Mouse (Mus musculus): ENCODE measurements at regions not wholly inside any gene's neighbourhood (a gene's known extent, or its start where the extent isn't known, plus 50 kb on each side); places are given as distances from the start of the nearest gene placed in this dataset.
A peak's percentile ranks its signal among the peaks of the same experiment; 100 is the strongest.

- no peak overlapping the region for H3K27ac ChIP-seq (ENCODE audit: low read depth, low read length)
These were observed 374.6 kb downstream of the Ipo11 start for GRCm38 (mm10) chr13:106562161-106562560.

GRCm38 (mm10) chr13:106525406-106526206 is 411.2 kb downstream of the Ipo11 start:
- H3K27me3 ChIP-seq (ENCODE audit: insufficient read depth, low read length) = no peaks in the 10 kb centered on the region
- DNase-seq (peak; percentile 57), ATAC-seq (peak; percentile 89)
- no peak overlapping the region for H3K4me3 ChIP-seq (ENCODE audit: low read depth, low read length)
- peak overlapping the region; percentile 42; the same call in 1 of the 2 replicates for H3K27ac ChIP-seq (ENCODE audit: low read depth, low read length)
- WGBS = 59% methylated on average over 11 of the region's 11 CpGs
- no peaks in the 10 kb centered on the region for H3K4me1 ChIP-seq (ENCODE audit: insufficient read depth)
- H3K36me3 ChIP-seq (ENCODE audit: insufficient read depth) = no peaks in the 10 kb centered on the region
- no peak overlapping the region for H3K9ac ChIP-seq
- H3K4me2 ChIP-seq (ENCODE audit: low read depth) = no peak overlapping the region
- no peak for TF ChIP-seq CTCF (IDR thresholded peaks at IDR 0.05; ENCODE audit: low read depth)
- H3K9me3 ChIP-seq (ENCODE audit: low read length) = no peaks in the 10 kb centered on the region

More at GRCm38 (mm10) chr13:106562161-106562560, 374.6 kb downstream of the Ipo11 start:
- no peaks in the 10 kb centered on the region for H3K4me1 ChIP-seq (ENCODE audit: insufficient read depth)
- TF ChIP-seq CTCF (IDR thresholded peaks at IDR 0.05; ENCODE audit: low read depth) = no peak
- H3K27me3 ChIP-seq (ENCODE audit: insufficient read depth, low read length) = no peaks in the 10 kb centered on the region
- ATAC-seq (peak; percentile 91), DNase-seq (peak; percentile 64)
- WGBS = 38% methylated on average over 4 of the region's 4 CpGs
- H3K36me3 ChIP-seq (ENCODE audit: insufficient read depth) = no peaks in the 10 kb centered on the region
- no peak overlapping the region for H3K9ac ChIP-seq
- H3K4me3 ChIP-seq (ENCODE audit: low read depth, low read length) = no peak overlapping the region
- no peaks in the 10 kb centered on the region for H3K9me3 ChIP-seq (ENCODE audit: low read length)
- H3K4me2 ChIP-seq (ENCODE audit: low read depth) = no peak overlapping the region

- ATAC-seq = no peak
- no peak for DNase-seq
- 81% methylated on average over 5 of the region's 5 CpGs for WGBS
- Histone ChIP-seq H3K9ac (no peak overlapping the region), H3K4me2 (ENCODE audit: low read depth) (no peak overlapping the region), H3K27me3 (ENCODE audit: insufficient read depth, low read length) (no peaks in the 10 kb centered on the region), H3K36me3 (ENCODE audit: insufficient read depth) (no peaks in the 10 kb centered on the region), H3K27ac (ENCODE audit: low read depth, low read length) (no peak overlapping the region), H3K9me3 (ENCODE audit: low read length) (no peaks in the 10 kb centered on the region), H3K4me1 (ENCODE audit: insufficient read depth) (no peaks in the 10 kb centered on the region), H3K4me3 (ENCODE audit: low read depth, low read length) (no peak overlapping the region)
- TF ChIP-seq CTCF (IDR thresholded peaks at IDR 0.05; ENCODE audit: low read depth) = no peak
These were observed 422.1 kb downstream of the Ipo11 start for GRCm38 (mm10) chr13:106514510-106515169.

GRCm38 (mm10) chr13:106513669-106514068 is 423.1 kb downstream of the Ipo11 start:
- Histone ChIP-seq H3K27ac (ENCODE audit: low read depth, low read length) (no peak overlapping the region), H3K27me3 (ENCODE audit: insufficient read depth, low read length) (no peaks in the 10 kb centered on the region), H3K9me3 (ENCODE audit: low read length) (no peaks in the 10 kb centered on the region), H3K4me2 (ENCODE audit: low read depth) (no peak overlapping the region), H3K4me1 (ENCODE audit: insufficient read depth) (no peaks in the 10 kb centered on the region), H3K36me3 (ENCODE audit: insufficient read depth) (no peaks in the 10 kb centered on the region), H3K4me3 (ENCODE audit: low read depth, low read length) (no peak overlapping the region), H3K9ac (no peak overlapping the region)
- ATAC-seq = peak; percentile 86; the same call in 1 of the 2 replicates
- peak; percentile 29 for DNase-seq
- no peak for TF ChIP-seq CTCF (IDR thresholded peaks at IDR 0.05; ENCODE audit: low read depth)
- WGBS = 67% methylated on average over 4 of the region's 4 CpGs

- Histone ChIP-seq H3K36me3 (ENCODE audit: insufficient read depth) (no peaks in the 10 kb centered on the region), H3K9me3 (ENCODE audit: low read length) (no peaks in the 10 kb centered on the region), H3K4me1 (ENCODE audit: insufficient read depth) (no peaks in the 10 kb centered on the region), H3K4me3 (ENCODE audit: low read depth, low read length) (no peak overlapping the region), H3K27me3 (ENCODE audit: insufficient read depth, low read length) (no peaks in the 10 kb centered on the region), H3K27ac (ENCODE audit: low read depth, low read length) (no peak overlapping the region), H3K4me2 (ENCODE audit: low read depth) (no peak overlapping the region), H3K9ac (no peak overlapping the region)
- ATAC-seq (no peak), DNase-seq (no peak)
- WGBS = 65% methylated on average over 6 of the region's 6 CpGs
- no peak for TF ChIP-seq CTCF (IDR thresholded peaks at IDR 0.05; ENCODE audit: low read depth)
These were observed 426.3 kb downstream of the Ipo11 start for GRCm38 (mm10) chr13:106510435-106510834.

GRCm38 (mm10) chr13:106501273-106501672 is 435.5 kb downstream of the Ipo11 start:
- Histone ChIP-seq H3K4me1 (ENCODE audit: insufficient read depth) (no peaks in the 10 kb centered on the region), H3K36me3 (ENCODE audit: insufficient read depth) (no peaks in the 10 kb centered on the region), H3K4me2 (ENCODE audit: low read depth) (no peak overlapping the region), H3K27me3 (ENCODE audit: insufficient read depth, low read length) (no peaks in the 10 kb centered on the region; the same call in 1 of the 2 replicates), H3K9me3 (ENCODE audit: low read length) (no peaks in the 10 kb centered on the region), H3K9ac (no peak overlapping the region), H3K27ac (ENCODE audit: low read depth, low read length) (no peak overlapping the region), H3K4me3 (ENCODE audit: low read depth, low read length) (no peak overlapping the region)
- TF ChIP-seq CTCF (IDR thresholded peaks at IDR 0.05; ENCODE audit: low read depth) = no peak
- DNase-seq (no peak), ATAC-seq (no peak)
- 77% methylated on average over 6 of the region's 6 CpGs for WGBS

GRCm38 (mm10) chr13:106471264-106471663 is 465.5 kb downstream of the Ipo11 start:
- H3K4me1 ChIP-seq (ENCODE audit: insufficient read depth) = no peaks in the 10 kb centered on the region
- no peak overlapping the region for H3K9ac ChIP-seq
- 87% methylated on average over 4 of the region's 4 CpGs for WGBS
- no peak overlapping the region for H3K4me3 ChIP-seq (ENCODE audit: low read depth, low read length)
- H3K27me3 ChIP-seq (ENCODE audit: insufficient read depth, low read length) = no peaks in the 10 kb centered on the region
- no peak for TF ChIP-seq CTCF (IDR thresholded peaks at IDR 0.05; ENCODE audit: low read depth)
- H3K36me3 ChIP-seq (ENCODE audit: insufficient read depth) = no peaks in the 10 kb centered on the region
- H3K27ac ChIP-seq (ENCODE audit: low read depth, low read length) = no peak overlapping the region
- H3K9me3 ChIP-seq (ENCODE audit: low read length) = no peaks in the 10 kb centered on the region
- no peak overlapping the region for H3K4me2 ChIP-seq (ENCODE audit: low read depth)
- DNase-seq (no peak), ATAC-seq (no peak)
